Mouse (Mus musculus) small intestine, adult 2 months (tissue): Measurements from ENCODE around the gene Gucd1.

Experiments
- CTCF ChIP-seq: fragments of 200-500 bp; IDR thresholded peaks from 2 replicates; pipeline ENCODE4 v1.5.1; 2012; ENCODE audit warnings: low read depth, mild to moderate bottlenecking, control low read depth, inconsistent platforms, low read length, moderate library complexity, mixed read lengths; ENCODE audit not compliant: insufficient replicate concordance, insufficient read length; ENCODE audit errors: extremely low read depth
- POLR2A ChIP-seq: fragments of 200-500 bp; IDR thresholded peaks from 2 replicates; pipeline ENCODE4 v1.6.1; 2012; ENCODE audit warnings: low read depth, mild to moderate bottlenecking, control low read depth, inconsistent platforms, low read length, moderate library complexity

DNA sequence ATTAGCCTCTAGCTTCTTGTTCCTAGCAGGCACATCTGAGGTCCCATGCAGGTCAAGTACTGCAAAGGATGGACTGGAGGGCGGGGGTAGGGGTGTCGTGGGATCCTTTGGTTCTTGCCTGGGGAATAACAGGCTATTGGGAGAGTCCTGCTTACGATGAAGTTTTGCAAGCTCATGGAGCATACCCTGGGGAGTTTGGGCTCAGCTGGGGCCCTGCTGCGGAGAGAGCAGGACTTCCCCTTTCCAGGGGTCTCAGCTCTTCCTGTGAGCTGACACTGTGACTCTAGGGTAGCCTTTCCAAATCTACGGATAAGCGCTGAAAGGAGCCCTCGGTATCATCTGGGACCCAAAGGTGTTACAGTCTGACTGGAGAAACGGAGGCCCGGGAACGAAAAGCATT, 193.4 kb downstream of the Gucd1 start:
- TF ChIP-seq POLR2A (no peak), CTCF (no peak)
